Mouse (Mus musculus): ENCODE data around the gene Erbin. TPM values are rescaled to one million over a fixed set of nuclear protein-coding genes. Genes with fewer than 3 reads are reported as not detected.
A peak's percentile ranks its signal among the peaks of the same experiment; 100 is the strongest.

The Erbin gene
- total RNA-seq, 2 experiments from 2014 or later = 43.9 to 45.0 TPM

DNA sequence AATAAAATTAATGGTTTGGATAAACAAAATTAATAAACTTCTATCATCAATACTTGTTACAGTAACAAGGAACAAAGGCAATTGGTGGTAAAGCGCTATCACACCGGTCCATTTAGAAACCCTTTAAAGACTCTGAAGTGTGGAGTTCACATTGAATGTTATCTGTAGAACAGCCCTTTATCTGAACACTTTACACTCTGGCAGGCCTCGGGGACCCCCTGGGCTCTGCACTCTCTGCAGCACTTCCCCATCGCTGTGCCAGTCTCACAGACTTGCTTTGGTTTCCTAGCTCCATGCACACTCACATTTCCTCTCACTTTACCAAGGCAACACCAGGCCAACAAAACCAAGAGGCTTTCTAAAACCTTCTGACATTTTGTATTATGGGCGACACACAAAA is 100.9 kb downstream of the Erbin start:
- DNase-seq (ENCODE audit: low spot score in 2 of 2) = no peak

DNA sequence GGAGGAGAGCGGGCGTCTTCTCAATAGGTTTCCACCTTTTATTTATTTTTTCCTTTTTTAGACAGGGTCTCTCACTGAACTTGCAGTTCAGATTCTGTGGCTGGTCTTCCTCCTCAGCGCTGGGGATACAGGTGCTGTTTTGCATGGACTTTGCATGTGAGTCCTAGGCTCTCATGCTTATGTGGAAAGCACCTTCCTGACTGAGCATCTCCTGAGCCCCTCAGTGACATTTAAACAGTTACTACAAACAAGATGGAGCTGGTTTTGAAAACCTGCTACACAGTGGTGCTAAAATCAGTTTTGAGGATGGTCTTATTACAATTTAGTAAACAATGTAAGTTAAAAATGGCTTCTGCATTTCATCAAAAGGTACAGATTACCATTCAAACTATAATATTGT is 102.4 kb downstream of the Erbin start:
- DNase-seq (ENCODE audit: low spot score in 2 of 2) = no peak

GRCm38 (mm10) chr13:103807464-103807863 is 112.8 kb downstream of the Erbin start:
- DNase-seq (ENCODE audit: low spot score in 2 of 2) = no peak

- peak; percentile 45 to 68 for DNase-seq (ENCODE audit: low spot score in 2 of 2)
Observed at GRCm38 (mm10) chr13:103806210-103806851, 114.0 kb downstream of the Erbin start.

GRCm38 (mm10) chr13:103803721-103804120 is 116.6 kb downstream of the Erbin start:
- DNase-seq (ENCODE audit: low spot score in 2 of 2) = no peak

GRCm38 (mm10) chr13:103801021-103801420 is 119.3 kb downstream of the Erbin start:
- DNase-seq (ENCODE audit: low spot score in 2 of 2) = no peak

DNA sequence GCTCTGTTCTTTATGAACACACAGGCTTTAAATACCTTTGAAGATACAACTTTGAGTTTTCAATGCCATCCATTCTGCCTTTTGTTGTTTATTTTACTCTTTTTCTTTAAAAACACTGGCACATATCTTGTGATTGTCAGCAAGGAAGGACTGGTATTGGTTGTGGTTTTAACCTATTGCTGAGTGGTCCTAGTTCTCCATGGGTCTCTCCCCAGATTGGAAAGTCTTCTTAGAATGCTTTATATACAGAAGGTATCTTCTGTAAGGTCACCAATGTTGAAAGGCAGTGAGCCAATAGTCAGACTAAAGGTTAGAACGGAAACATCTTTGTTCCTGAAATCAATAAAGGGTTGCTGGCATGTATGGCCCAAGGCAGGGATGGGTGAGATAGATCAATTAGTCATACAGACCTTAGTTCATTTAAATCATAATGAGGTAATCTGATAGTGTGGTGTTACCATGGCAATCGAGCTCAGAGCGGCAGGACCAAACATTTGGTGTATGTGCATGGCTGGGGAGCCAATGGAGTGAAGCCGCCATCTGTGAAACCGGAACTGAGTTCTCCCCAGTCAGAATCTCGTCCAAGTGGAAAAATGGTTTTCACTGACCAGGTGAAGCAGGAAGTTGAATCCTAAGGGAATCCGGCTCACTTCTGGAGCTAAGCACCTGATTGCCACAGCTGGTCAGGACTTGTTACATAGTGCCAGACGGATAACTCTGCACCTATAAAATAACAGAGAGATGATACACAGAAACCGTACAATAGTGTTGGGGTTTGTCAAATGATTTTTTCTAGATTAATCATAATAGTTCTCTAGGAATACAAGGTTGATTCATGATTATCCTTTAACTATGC is 125.4 kb downstream of the Erbin start:
- no peak for DNase-seq (ENCODE audit: low spot score in 2 of 2)

DNA sequence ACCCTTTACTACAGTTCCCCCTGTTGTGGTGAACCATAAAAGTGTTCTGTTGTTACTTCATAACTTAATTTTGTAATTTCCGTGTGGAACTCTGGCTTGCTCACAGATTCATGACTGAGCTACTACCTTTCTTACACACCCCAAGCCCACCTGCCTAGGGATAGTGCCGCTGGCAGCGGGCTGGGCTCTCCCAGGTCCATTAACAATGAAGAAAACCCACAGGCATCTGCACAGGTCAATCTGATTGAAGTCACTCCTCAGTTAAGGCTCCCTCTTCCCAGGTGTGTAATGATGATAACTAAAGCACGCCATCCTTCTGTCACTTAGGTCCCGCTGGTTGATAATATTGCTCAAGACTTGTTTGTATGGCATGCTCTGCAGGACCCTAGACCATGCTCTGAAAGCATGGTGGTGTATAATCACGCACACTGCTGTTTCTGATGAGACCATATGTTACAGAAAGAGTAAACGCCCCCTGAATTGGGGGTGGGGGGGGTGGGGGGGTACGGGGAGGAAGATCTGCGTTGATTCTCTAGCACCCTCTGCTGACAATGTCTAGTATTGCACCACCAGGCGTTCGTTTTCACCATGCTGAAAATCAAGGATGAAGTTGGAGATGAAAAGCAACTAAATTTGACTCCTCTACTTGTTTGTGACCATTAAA is 140.3 kb downstream of the Erbin start:
- peak; percentile 10 to 53 for DNase-seq (ENCODE audit: low spot score in 2 of 2)

DNA sequence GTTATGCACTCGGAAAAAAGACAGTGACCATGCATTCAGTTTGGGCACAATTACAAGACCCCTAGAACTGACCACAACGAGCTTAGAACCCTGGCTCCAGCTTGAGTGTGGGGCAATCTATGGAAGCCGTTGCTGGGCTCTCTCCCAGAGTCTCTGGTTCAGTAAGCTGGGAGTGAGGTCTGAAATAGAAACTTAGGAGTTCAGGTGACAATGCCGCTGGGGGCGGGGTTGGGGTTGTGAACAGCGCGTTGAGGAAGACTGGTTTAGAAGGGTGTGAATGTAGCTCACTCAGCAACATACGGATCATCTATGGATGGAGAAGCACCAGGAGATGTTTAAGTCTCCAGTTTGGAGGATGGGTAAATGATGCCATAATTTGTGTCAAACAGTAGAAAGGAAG is 143.2 kb downstream of the Erbin start:
- DNase-seq (ENCODE audit: low spot score in 2 of 2) = no peak

GRCm38 (mm10) chr13:103774119-103774757 is 146.1 kb downstream of the Erbin start, which contains the start of gene Srek1:
Gene Srek1 (minus strand): TSS chr13:103774608.
- peak; percentile 93 to 97 for DNase-seq (ENCODE audit: low spot score in 2 of 2)

- DNase-seq (ENCODE audit: low spot score in 2 of 2) = no peak
Observed at GRCm38 (mm10) chr13:103773407-103774118, 146.8 kb downstream of the Erbin start.

DNA sequence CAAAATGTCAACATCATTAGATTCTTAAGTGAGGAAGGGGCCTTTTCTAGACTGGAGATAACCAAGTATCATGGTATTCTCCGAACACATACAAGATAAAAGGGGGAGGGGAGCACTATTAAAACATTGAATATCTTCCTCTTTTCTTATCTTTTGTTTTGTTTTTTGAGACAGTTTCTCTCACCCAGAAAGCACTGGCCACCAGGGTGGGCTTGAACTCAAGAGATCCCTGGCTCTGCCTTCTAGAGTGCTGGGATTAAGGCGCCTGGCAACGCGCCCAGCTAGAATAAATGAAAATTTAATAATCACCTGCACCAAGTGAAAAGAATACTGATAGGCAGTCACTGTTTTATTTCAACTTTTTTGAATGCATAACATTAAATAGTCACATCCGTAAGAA is 147.4 kb downstream of the Erbin start:
- no peak for DNase-seq (ENCODE audit: low spot score in 2 of 2)

- no peak for DNase-seq (ENCODE audit: low spot score in 2 of 2)
Observed at GRCm38 (mm10) chr13:103770821-103771220, 149.5 kb downstream of the Erbin start.

Other genes with a start within 250 kb of the Erbin start
- 10 to 100 TPM; 66.7 to 67.1 TPM for gene Srek1, start 145.9 kb downstream of the Erbin start, total RNA-seq (2021)
- 10 to 100 TPM; 23.9 to 26.5 TPM for gene Nln, start 189.1 kb upstream of the Erbin start, total RNA-seq (2021)
- 100 to 1,000 TPM; 144 to 147 TPM for gene Sgtb, start 189.2 kb upstream of the Erbin start, total RNA-seq (2021)